Mouse (Mus musculus) heart, postnatal 0 days (tissue): ENCODE measurements around the gene Usp10.

Source experiments
- CTCF ChIP-seq: IDR thresholded peaks from 2 replicates; pipeline ENCODE4 v1.5.1; 2016; ENCODE audit warnings: antibody characterized with exemption, control low read depth, low read depth
- EP300 ChIP-seq: IDR thresholded peaks from 2 replicates; pipeline ENCODE4 v1.6.1; 2016; ENCODE audit warnings: antibody characterized with exemption, low read depth

GRCm38 (mm10) chr8:119885612-119886011 lies 24.5 kb upstream of the Usp10 start:
- TF ChIP-seq CTCF (no peak), EP300 (no peak)
